Mouse (Mus musculus): ENCODE measurements around the gene Kmt2c. TPM values are rescaled to one million over a fixed set of nuclear protein-coding genes. Genes with fewer than 3 reads are reported as not detected.
"Not testable (repeated sequence)": the region's sequence is repeated elsewhere in the genome, so short reads cannot be mapped to it uniquely, and the experiment has no call there.

The Kmt2c gene
- total and polyA plus RNA-seq, 3 experiments: 6.7 to 14.6 (median 12.7) TPM

DNA sequence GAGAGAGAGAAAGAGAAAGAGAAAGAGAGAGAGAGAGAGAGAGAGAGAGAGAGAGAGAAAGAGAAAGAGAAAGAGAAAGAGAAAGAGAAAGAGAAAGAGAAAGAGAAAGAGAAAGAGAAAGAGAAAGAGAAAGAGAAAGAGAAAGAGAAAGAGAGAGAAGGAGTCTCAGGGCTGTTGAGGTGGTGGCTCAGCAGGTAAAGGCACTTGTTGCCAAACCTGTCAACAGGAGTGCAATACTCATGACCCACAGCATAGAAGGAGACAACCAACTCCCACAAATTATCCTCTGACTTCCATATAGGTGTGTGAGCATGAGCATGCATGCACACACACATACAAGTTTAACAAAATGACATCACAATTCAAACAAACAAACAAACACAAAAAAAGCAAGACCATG, 43.2 kb downstream of the Kmt2c start:
- dilution Hi-C loops (cut with MboI; ENCODE audit: extremely low pct_ligation_motif_present, extremely low pct_unique_long_range_greater_than_20kb, low sequenced_read_pairs); H3K79me2 ChIP-seq (replicated peaks; ENCODE audit: control insufficient read depth, extremely low read depth, insufficient read depth, poor library complexity, severe bottlenecking); in situ Hi-C loops (cut with MboI; ENCODE audit: low pct_ligation_motif_present, low pct_unique_long_range_greater_than_20kb, low sequenced_read_pairs); H3K9ac ChIP-seq (ENCODE audit: insufficient read depth, low read depth); H3K27ac ChIP-seq (ENCODE audit: insufficient read depth, low read depth); H3K4me2 ChIP-seq (ENCODE audit: insufficient read depth, low read depth, poor library complexity, severe bottlenecking); H3K36me3 ChIP-seq (replicated peaks in 1 of 2; ENCODE audit: control insufficient read depth in 1 of 2, insufficient read depth in 1 of 2, low read length in 1 of 2); DNase-seq (ENCODE audit: extremely low read depth); H3K27me3 ChIP-seq (replicated peaks); H3K4me3 ChIP-seq (replicated peaks in 1 of 3; ENCODE audit: low read depth in 2 of 3, low read length in 2 of 3, poor library complexity in 1 of 3); H3K4me1 ChIP-seq (ENCODE audit: control insufficient read depth in 1 of 2, insufficient read depth in 2 of 2); H3K9me3 ChIP-seq (replicated peaks; ENCODE audit: low read length): not testable (repeated sequence)
- TF ChIP-seq ETS1 (conservative IDR thresholded peaks at IDR 0.05; ENCODE audit: low read depth, low read length): peak; percentile 88

DNA sequence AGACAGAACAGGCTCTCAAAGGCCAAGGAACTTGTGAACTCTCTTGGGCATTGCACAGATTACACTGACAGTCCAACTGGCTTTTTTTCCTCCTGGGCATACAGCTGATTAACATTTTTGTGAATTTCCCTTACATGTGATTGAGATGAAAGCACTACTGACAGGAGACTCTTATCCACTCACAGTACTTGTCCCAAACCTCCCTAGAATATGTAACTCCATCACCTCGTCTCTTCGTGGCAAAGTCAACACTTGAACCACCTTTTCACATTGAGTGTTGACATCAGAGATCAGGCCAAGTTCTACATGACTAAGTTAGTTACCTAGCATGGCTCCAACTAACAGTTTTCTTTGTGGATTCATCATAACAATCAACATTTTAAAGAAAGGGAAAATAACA, 45.9 kb downstream of the Kmt2c start:
- H3K9me3 ChIP-seq (replicated peaks; ENCODE audit: low read length): no peaks in the 10 kb centered on the region
- in situ Hi-C loops (cut with MboI; ENCODE audit: low pct_ligation_motif_present, low pct_unique_long_range_greater_than_20kb, low sequenced_read_pairs) (no loop called here), dilution Hi-C loops (cut with MboI; ENCODE audit: extremely low pct_ligation_motif_present, extremely low pct_unique_long_range_greater_than_20kb, low sequenced_read_pairs) (no loop called here)
- H3K36me3 ChIP-seq (replicated peaks in 1 of 2; ENCODE audit: control insufficient read depth in 1 of 2, insufficient read depth in 1 of 2, low read length in 1 of 2): no peaks in the 10 kb centered on the region
- no peak for DNase-seq (ENCODE audit: extremely low read depth)
- no peak overlapping the region for H3K27ac ChIP-seq (ENCODE audit: insufficient read depth, low read depth)
- no peaks in the 10 kb centered on the region for H3K27me3 ChIP-seq (replicated peaks)
- H3K9ac ChIP-seq (ENCODE audit: insufficient read depth, low read depth): no peak overlapping the region
- H3K4me2 ChIP-seq (ENCODE audit: insufficient read depth, low read depth, poor library complexity, severe bottlenecking): no peak overlapping the region
- TF ChIP-seq PAX5 (IDR thresholded peaks at IDR 0.05; ENCODE audit: low read length): no peak
- TF ChIP-seq RCOR1 (conservative IDR thresholded peaks at IDR 0.05; ENCODE audit: low read depth, low read length): no peak
- no peak for TF ChIP-seq POLR2AphosphoS2 (IDR thresholded peaks at IDR 0.05; ENCODE audit: low read depth, low read length)
- no peak for TF ChIP-seq MAZ (IDR thresholded peaks at IDR 0.05; ENCODE audit: low read depth, low read length)
- no peak for TF ChIP-seq JUND (conservative IDR thresholded peaks at IDR 0.05; ENCODE audit: low read depth, low read length)
- TF ChIP-seq ELF1 (IDR thresholded peaks at IDR 0.05; ENCODE audit: low read depth, low read length): no peak
- TF ChIP-seq MEF2A (IDR thresholded peaks at IDR 0.05; ENCODE audit: borderline replicate concordance, low read depth, low read length): no peak
- TF ChIP-seq ETS1 (conservative IDR thresholded peaks at IDR 0.05; ENCODE audit: low read depth, low read length): no peak
- no peak for TF ChIP-seq MXI1 (IDR thresholded peaks at IDR 0.05; ENCODE audit: low read depth, low read length)
- TF ChIP-seq SIN3A (IDR thresholded peaks at IDR 0.05; ENCODE audit: low read length): no peak
- no peak for TF ChIP-seq USF1 (IDR thresholded peaks at IDR 0.05; ENCODE audit: low read depth, low read length)
- no peak for TF ChIP-seq MYC (IDR thresholded peaks at IDR 0.05; ENCODE audit: low read depth, low read length)
- no peak for TF ChIP-seq GABPA (IDR thresholded peaks at IDR 0.05; ENCODE audit: insufficient replicate concordance, low read depth, low read length)
- TF ChIP-seq CTCF (conservative IDR thresholded peaks at IDR 0.05 in 1 of 2, IDR thresholded peaks at IDR 0.05 in 1 of 2; ENCODE audit: low read depth in 2 of 2, low read length in 2 of 2): no peak
- no peak for TF ChIP-seq USF2 (conservative IDR thresholded peaks at IDR 0.05; ENCODE audit: low read depth, low read length)
- no peak for TF ChIP-seq MAFK (IDR thresholded peaks at IDR 0.05; ENCODE audit: insufficient replicate concordance, low read length)
- TF ChIP-seq ZMIZ1 (IDR thresholded peaks at IDR 0.05; ENCODE audit: low read depth, low read length): no peak
- no peak overlapping the region for H3K4me3 ChIP-seq (replicated peaks in 1 of 3; ENCODE audit: low read depth in 2 of 3, low read length in 2 of 3, poor library complexity in 1 of 3)
- peaks cover 2 to 7% of the 10 kb centered on the region in 2 experiments; a peak in 3 of 4 replicates for H3K4me1 ChIP-seq (ENCODE audit: control insufficient read depth in 1 of 2, insufficient read depth in 2 of 2)
- 0 out of 2 replicates have a peak, but pooled peaks cover 6% of the 10 kb centered on the region for H3K79me2 ChIP-seq (replicated peaks; ENCODE audit: control insufficient read depth, extremely low read depth, insufficient read depth, poor library complexity, severe bottlenecking)
